Mouse (Mus musculus) bone marrow, adult 2 months (tissue): ENCODE results near the gene Rdh16f2. TPM values are rescaled to one million over a fixed set of nuclear protein-coding genes. Genes with fewer than 3 reads are reported as not detected.

ENCODE experiments used
- H3K27ac ChIP-seq: fragments of 200-500 bp; 2 replicates; pipeline ENCODE4 v1.5.1; 2012; ENCODE audit warnings: low read depth, mild to moderate bottlenecking, control low read depth, inconsistent platforms, low read length; ENCODE audit not compliant: control insufficient read depth, poor library complexity, insufficient read depth
- H3K4me1 ChIP-seq: fragments of 200-500 bp; 2 replicates; pipeline ENCODE4 v1.6.1; 2011; ENCODE audit warnings: low read length; ENCODE audit not compliant: control insufficient read depth, insufficient read depth
- H3K4me3 ChIP-seq: fragments of 200-500 bp; replicated peaks from 2 replicates; pipeline ENCODE3; 2011; ENCODE audit warnings: mild to moderate bottlenecking, low read depth, low read length, control low read depth; ENCODE audit not compliant: control insufficient read depth
- CTCF ChIP-seq: fragments of 200-500 bp; IDR thresholded peaks from 2 replicates; pipeline ENCODE4 v1.5.1; 2011; ENCODE audit warnings: low read length, control low read depth; ENCODE audit not compliant: control insufficient read depth, insufficient read depth
- POLR2A ChIP-seq: fragments of 200-500 bp; IDR thresholded peaks from 2 replicates; pipeline ENCODE4 v1.6.1; 2011; ENCODE audit warnings: low read depth, mild to moderate bottlenecking, control low read depth, low read length, borderline replicate concordance; ENCODE audit not compliant: control insufficient read depth
- WGBS: fragments of 180-500 bp; shearing (Covaris S2); methylation state at CpG from one replicate; pipeline ENCODE4 v1.1.7; 2018; 5-methylcytosine and 5-hydroxymethylcytosine counted together
- polyA plus RNA-seq: library from polyadenylated mRNA; stranded (reverse); fragments of >200 nt; gene quantifications from 2 replicates; pipeline ENCODE4 v1.2.4, GENCODE M21; 2011; ENCODE audit warnings: low replicate concordance; ENCODE audit not compliant: missing spikeins, insufficient read depth, insufficient read length

The Rdh16f2 gene
- polyA plus RNA-seq, 1 experiment = not detected

GRCm38 (mm10) chr10:127848089-127848488, 18.2 kb upstream of the Rdh16f2 start:
- WGBS = 89% methylated on average over 1 of the region's 1 CpGs
- TF ChIP-seq POLR2A = no peak
- no peak for TF ChIP-seq CTCF
- H3K4me3 ChIP-seq = no peak overlapping the region
- H3K27ac ChIP-seq = no peak overlapping the region
- H3K4me1 ChIP-seq = no peaks in the 10 kb centered on the region

- no peak within 1 kb of the TSS for H3K27ac ChIP-seq
- 92% methylated on average over 1 of the region's 1 CpGs for WGBS
- no peak within 1 kb of the TSS for H3K4me3 ChIP-seq
- H3K4me1 ChIP-seq = no peaks in the 10 kb centered on the region
- no peak for TF ChIP-seq CTCF
- no peak for TF ChIP-seq POLR2A
These were observed 16.6 kb upstream of the Rdh16f2 start, which contains the start of gene Rdh19 for GRCm38 (mm10) chr10:127849628-127850027. Rdh19 (plus strand) TSS chr10:127849928.

- Histone ChIP-seq H3K27ac (no peak overlapping the region), H3K4me3 (no peak overlapping the region), H3K4me1 (no peaks in the 10 kb centered on the region)
- no peak for TF ChIP-seq CTCF
- no peak for TF ChIP-seq POLR2A
These were observed 9.9 kb upstream of the Rdh16f2 start for GRCm38 (mm10) chr10:127856376-127856775.

DNA sequence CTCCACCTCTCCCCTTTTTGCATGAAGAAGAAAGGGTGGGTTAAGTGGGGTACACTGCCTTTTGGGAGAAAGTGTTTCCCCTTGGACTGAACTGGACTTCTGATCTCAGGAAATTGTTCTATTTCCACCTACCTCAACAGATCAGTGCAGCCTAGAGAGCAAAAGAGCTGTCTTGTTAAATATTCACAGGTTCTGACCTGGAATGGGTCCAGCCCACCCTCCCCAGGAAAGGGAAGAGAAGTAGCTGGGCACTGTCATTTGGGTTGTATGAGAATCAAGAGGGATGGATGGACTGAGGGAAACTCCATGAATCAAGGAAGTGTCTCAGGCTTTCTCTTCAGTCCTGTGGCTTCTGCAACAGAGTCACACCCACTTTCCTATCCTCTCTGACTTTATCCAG, 1.3 kb upstream of the Rdh16f2 start:
- no peak for TF ChIP-seq CTCF
- no peaks in the 10 kb centered on the region for H3K4me1 ChIP-seq
- H3K4me3 ChIP-seq = no peak overlapping the region
- no peak overlapping the region for H3K27ac ChIP-seq

- TF ChIP-seq CTCF (no peak), POLR2A (no peak)
- no peak overlapping the region for H3K27ac ChIP-seq
- H3K4me3 ChIP-seq = no peak overlapping the region
- H3K4me1 ChIP-seq = no peaks in the 10 kb centered on the region
- 76% methylated on average over 4 of the region's 4 CpGs for WGBS
These were observed 6.2 kb downstream of the Rdh16f2 start for GRCm38 (mm10) chr10:127872484-127872883.

DNA sequence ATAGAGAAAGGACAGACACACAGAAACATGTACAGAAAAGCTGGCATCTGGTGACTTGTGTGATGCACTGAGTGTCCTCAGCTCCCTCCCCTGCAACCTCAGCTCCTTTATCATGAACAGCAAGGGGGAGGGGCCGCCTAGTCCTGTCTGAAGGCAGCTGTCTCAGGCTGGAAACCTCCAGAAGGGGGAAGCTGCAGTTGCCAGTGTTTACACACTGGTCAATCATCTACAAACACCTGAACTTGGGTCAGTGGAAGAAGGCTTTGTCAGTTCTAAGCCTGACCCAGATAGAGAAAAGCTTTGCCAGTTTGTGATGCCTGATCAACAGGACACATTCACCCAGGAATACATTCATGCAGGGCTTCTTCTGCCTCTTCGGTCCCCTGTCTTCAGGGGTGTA, 11.4 kb downstream of the Rdh16f2 start:
- 61% methylated on average over 2 of the region's 2 CpGs for WGBS
- Histone ChIP-seq H3K4me3 (no peak overlapping the region), H3K27ac (no peak overlapping the region), H3K4me1 (no peaks in the 10 kb centered on the region)
- TF ChIP-seq CTCF (no peak), POLR2A (no peak)

- WGBS = 61% methylated on average over 3 of the region's 3 CpGs
- TF ChIP-seq CTCF (no peak), POLR2A (no peak)
- H3K27ac ChIP-seq = no peak overlapping the region
These were observed 12.2 kb downstream of the Rdh16f2 start for GRCm38 (mm10) chr10:127878262-127879057.

GRCm38 (mm10) chr10:127879155-127879688, 12.9 kb downstream of the Rdh16f2 start:
- no peak for TF ChIP-seq CTCF
- H3K27ac ChIP-seq = no peak overlapping the region

More at GRCm38 (mm10) chr10:127878262-127879057, 12.2 kb downstream of the Rdh16f2 start:
- H3K4me1 ChIP-seq = no peaks in the 10 kb centered on the region
- no peak overlapping the region for H3K4me3 ChIP-seq

More at GRCm38 (mm10) chr10:127879155-127879688, 12.9 kb downstream of the Rdh16f2 start:
- WGBS = 72% methylated on average over 3 of the region's 3 CpGs
- H3K4me3 ChIP-seq = no peak overlapping the region
- H3K4me1 ChIP-seq = no peaks in the 10 kb centered on the region
